Mouse (Mus musculus): ENCODE measurements at regions not wholly inside any gene's neighbourhood (a gene's known extent, or its start where the extent isn't known, plus 50 kb on each side); places are given as distances from the start of the nearest gene placed in this dataset.

- DNase-seq = no peak
- no peak overlapping the region for H3K27ac ChIP-seq (ENCODE audit: control insufficient read depth, insufficient read depth, low read length)
- 96% methylated on average over 9 of the region's 9 CpGs for WGBS
- no peaks in the 10 kb centered on the region for H3K4me1 ChIP-seq (replicated peaks; ENCODE audit: control insufficient read depth, insufficient read depth, low read length)
- TF ChIP-seq POLR2A (IDR thresholded peaks at IDR 0.05; ENCODE audit: control insufficient read depth, extremely low read depth, insufficient read depth, low read length, poor library complexity) (no peak), CTCF (IDR thresholded peaks at IDR 0.05; ENCODE audit: borderline replicate concordance, control insufficient read depth, extremely low read depth, insufficient read depth, low read length, poor library complexity) (no peak)
- H3K4me3 ChIP-seq (ENCODE audit: control insufficient read depth, insufficient read depth, low read length) = no peak overlapping the region
- no peaks in the 10 kb centered on the region for H3K36me3 ChIP-seq (ENCODE audit: control insufficient read depth, insufficient read depth, low read length)
- H3K27me3 ChIP-seq (ENCODE audit: control insufficient read depth, insufficient read depth, low read length) = no peaks in the 10 kb centered on the region
Observed at GRCm38 (mm10) chr1:35752636-35753035, 315.6 kb upstream of the Hs6st1 start.

GRCm38 (mm10) chr1:35754170-35754569 lies 314.0 kb upstream of the Hs6st1 start:
- 92% methylated on average over 9 of the region's 11 CpGs for WGBS
- TF ChIP-seq POLR2A (IDR thresholded peaks at IDR 0.05; ENCODE audit: control insufficient read depth, extremely low read depth, insufficient read depth, low read length, poor library complexity) (no peak), CTCF (IDR thresholded peaks at IDR 0.05; ENCODE audit: borderline replicate concordance, control insufficient read depth, extremely low read depth, insufficient read depth, low read length, poor library complexity) (no peak)
- DNase-seq = no peak

GRCm38 (mm10) chr1:35759010-35759409 lies 309.2 kb upstream of the Hs6st1 start:
- no peak overlapping the region for H3K4me3 ChIP-seq (ENCODE audit: control insufficient read depth, insufficient read depth, low read length)
- no peaks in the 10 kb centered on the region for H3K36me3 ChIP-seq (ENCODE audit: control insufficient read depth, insufficient read depth, low read length)
- H3K4me1 ChIP-seq (replicated peaks; ENCODE audit: control insufficient read depth, insufficient read depth, low read length) = no peaks in the 10 kb centered on the region
- no peak overlapping the region for H3K27ac ChIP-seq (ENCODE audit: control insufficient read depth, insufficient read depth, low read length)
- TF ChIP-seq CTCF (IDR thresholded peaks at IDR 0.05; ENCODE audit: borderline replicate concordance, control insufficient read depth, extremely low read depth, insufficient read depth, low read length, poor library complexity) = no peak
- no peak for TF ChIP-seq POLR2A (IDR thresholded peaks at IDR 0.05; ENCODE audit: control insufficient read depth, extremely low read depth, insufficient read depth, low read length, poor library complexity)
- no peaks in the 10 kb centered on the region for H3K27me3 ChIP-seq (ENCODE audit: control insufficient read depth, insufficient read depth, low read length)
- DNase-seq = no peak
- WGBS = 95% methylated on average over 12 of the region's 12 CpGs

More at GRCm38 (mm10) chr1:35754170-35754569, 314.0 kb upstream of the Hs6st1 start:
- no peak overlapping the region for H3K27ac ChIP-seq (ENCODE audit: control insufficient read depth, insufficient read depth, low read length)
- no peaks in the 10 kb centered on the region for H3K27me3 ChIP-seq (ENCODE audit: control insufficient read depth, insufficient read depth, low read length)
- no peak overlapping the region for H3K4me3 ChIP-seq (ENCODE audit: control insufficient read depth, insufficient read depth, low read length)
- no peaks in the 10 kb centered on the region for H3K4me1 ChIP-seq (replicated peaks; ENCODE audit: control insufficient read depth, insufficient read depth, low read length)
- no peaks in the 10 kb centered on the region for H3K36me3 ChIP-seq (ENCODE audit: control insufficient read depth, insufficient read depth, low read length)

GRCm38 (mm10) chr1:35759600-35759999 lies 308.6 kb upstream of the Hs6st1 start:
- TF ChIP-seq POLR2A (IDR thresholded peaks at IDR 0.05; ENCODE audit: control insufficient read depth, extremely low read depth, insufficient read depth, low read length, poor library complexity) = no peak
- no peak for TF ChIP-seq CTCF (IDR thresholded peaks at IDR 0.05; ENCODE audit: borderline replicate concordance, control insufficient read depth, extremely low read depth, insufficient read depth, low read length, poor library complexity)
- H3K27ac ChIP-seq (ENCODE audit: control insufficient read depth, insufficient read depth, low read length) = no peak overlapping the region

GRCm38 (mm10) chr1:35763051-35763450 lies 305.1 kb upstream of the Hs6st1 start:
- Histone ChIP-seq H3K36me3 (ENCODE audit: control insufficient read depth, insufficient read depth, low read length) (no peaks in the 10 kb centered on the region), H3K4me3 (ENCODE audit: control insufficient read depth, insufficient read depth, low read length) (no peak overlapping the region), H3K27ac (ENCODE audit: control insufficient read depth, insufficient read depth, low read length) (no peak overlapping the region), H3K27me3 (ENCODE audit: control insufficient read depth, insufficient read depth, low read length) (no peaks in the 10 kb centered on the region), H3K4me1 (replicated peaks; ENCODE audit: control insufficient read depth, insufficient read depth, low read length) (no peaks in the 10 kb centered on the region)
- no peak for TF ChIP-seq POLR2A (IDR thresholded peaks at IDR 0.05; ENCODE audit: control insufficient read depth, extremely low read depth, insufficient read depth, low read length, poor library complexity)
- no peak for TF ChIP-seq CTCF (IDR thresholded peaks at IDR 0.05; ENCODE audit: borderline replicate concordance, control insufficient read depth, extremely low read depth, insufficient read depth, low read length, poor library complexity)
- 85% methylated on average over 9 of the region's 9 CpGs for WGBS
- DNase-seq = no peak

More at GRCm38 (mm10) chr1:35759600-35759999, 308.6 kb upstream of the Hs6st1 start:
- 52% methylated on average over 4 of the region's 4 CpGs for WGBS
- Histone ChIP-seq H3K27me3 (ENCODE audit: control insufficient read depth, insufficient read depth, low read length) (no peaks in the 10 kb centered on the region), H3K4me3 (ENCODE audit: control insufficient read depth, insufficient read depth, low read length) (no peak overlapping the region), H3K4me1 (replicated peaks; ENCODE audit: control insufficient read depth, insufficient read depth, low read length) (no peaks in the 10 kb centered on the region), H3K36me3 (ENCODE audit: control insufficient read depth, insufficient read depth, low read length) (no peaks in the 10 kb centered on the region)
- DNase-seq = no peak

- no peaks in the 10 kb centered on the region for H3K36me3 ChIP-seq (ENCODE audit: control insufficient read depth, insufficient read depth, low read length)
- H3K4me1 ChIP-seq (replicated peaks; ENCODE audit: control insufficient read depth, insufficient read depth, low read length) = no peaks in the 10 kb centered on the region
- TF ChIP-seq CTCF (IDR thresholded peaks at IDR 0.05; ENCODE audit: borderline replicate concordance, control insufficient read depth, extremely low read depth, insufficient read depth, low read length, poor library complexity) = no peak
- TF ChIP-seq POLR2A (IDR thresholded peaks at IDR 0.05; ENCODE audit: control insufficient read depth, extremely low read depth, insufficient read depth, low read length, poor library complexity) = no peak
- no peak overlapping the region for H3K27ac ChIP-seq (ENCODE audit: control insufficient read depth, insufficient read depth, low read length)
- no peak overlapping the region for H3K4me3 ChIP-seq (ENCODE audit: control insufficient read depth, insufficient read depth, low read length)
- 88% methylated on average over 10 of the region's 10 CpGs for WGBS
- DNase-seq = no peak
- no peaks in the 10 kb centered on the region for H3K27me3 ChIP-seq (ENCODE audit: control insufficient read depth, insufficient read depth, low read length)
Observed at GRCm38 (mm10) chr1:35763456-35763855, 304.7 kb upstream of the Hs6st1 start.

GRCm38 (mm10) chr1:35764068-35764467 lies 304.1 kb upstream of the Hs6st1 start:
- TF ChIP-seq POLR2A (IDR thresholded peaks at IDR 0.05; ENCODE audit: control insufficient read depth, extremely low read depth, insufficient read depth, low read length, poor library complexity) (no peak), CTCF (IDR thresholded peaks at IDR 0.05; ENCODE audit: borderline replicate concordance, control insufficient read depth, extremely low read depth, insufficient read depth, low read length, poor library complexity) (no peak)
- 85% methylated on average over 1 of the region's 1 CpGs for WGBS
- H3K27ac ChIP-seq (ENCODE audit: control insufficient read depth, insufficient read depth, low read length) = no peak overlapping the region
- no peaks in the 10 kb centered on the region for H3K4me1 ChIP-seq (replicated peaks; ENCODE audit: control insufficient read depth, insufficient read depth, low read length)
- no peak overlapping the region for H3K4me3 ChIP-seq (ENCODE audit: control insufficient read depth, insufficient read depth, low read length)
- no peaks in the 10 kb centered on the region for H3K36me3 ChIP-seq (ENCODE audit: control insufficient read depth, insufficient read depth, low read length)
- no peaks in the 10 kb centered on the region for H3K27me3 ChIP-seq (ENCODE audit: control insufficient read depth, insufficient read depth, low read length)
- DNase-seq = no peak
